8 mouse cellular contexts compared by ENCODE assay signal in the genomic region with DNA sequence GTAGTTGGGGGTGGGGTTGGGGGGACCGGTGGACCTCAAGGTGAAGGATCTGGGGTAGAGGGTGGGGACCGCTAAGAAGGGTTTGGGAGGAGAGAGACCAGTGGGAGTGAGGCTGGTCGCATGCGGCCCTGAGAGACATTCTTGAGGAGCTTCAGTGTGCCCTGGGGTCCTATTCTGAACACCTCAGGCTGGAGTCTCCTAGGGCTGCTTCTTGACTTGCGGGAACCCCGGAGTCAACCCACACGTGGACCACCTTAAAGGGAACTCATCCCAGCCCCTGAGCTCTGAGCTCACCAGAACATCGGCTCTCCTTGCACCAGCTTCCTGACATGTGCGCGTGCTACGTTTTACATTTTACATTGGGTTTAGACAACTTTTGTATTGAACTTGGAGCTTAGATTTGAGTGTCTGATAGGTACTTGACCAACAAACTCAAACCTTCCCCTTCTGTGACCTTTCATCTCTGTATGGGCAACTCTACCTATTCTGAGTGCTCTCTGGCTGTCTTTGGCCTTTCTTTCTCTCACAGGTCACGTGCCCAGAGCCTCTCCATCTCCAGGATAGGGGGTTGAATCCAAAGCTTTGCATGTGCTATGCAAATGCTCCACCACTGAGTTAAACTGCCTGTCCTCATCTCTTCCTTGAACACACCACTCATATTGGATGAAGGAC. TPM values are rescaled to one million over a fixed set of nuclear protein-coding genes. Genes with fewer than 3 reads are reported as not detected.
A peak's percentile ranks its signal among the peaks of the same experiment; 100 is the strongest.
DNase-seq lines count a peak whose midpoint lies in the region; ATAC-seq and TF ChIP-seq lines count a peak whose summit lies in the region.

No protein-coding gene starts in this region.

- peaks cover 5% of the 10 kb centered on the region; the same call in 1 of the 2 replicates for H3K4me1 ChIP-seq in kidney, postnatal 0 days (replicated peaks; ENCODE audit: insufficient read depth, low read length)
- H3K4me1 ChIP-seq in bone marrow, adult 2 months (ENCODE audit: control insufficient read depth, insufficient read depth, low read length) = no peaks in the 10 kb centered on the region; the same call in 1 of the 2 replicates
- H3K4me1 ChIP-seq in hindbrain, embryonic 13.5 days (replicated peaks) = peaks cover 22% of the 10 kb centered on the region
- peaks cover 20% of the 10 kb centered on the region for H3K4me1 ChIP-seq in midbrain, embryonic 15.5 days

- WGBS in kidney, postnatal 0 days = 29% methylated on average over 12 of the region's 12 CpGs
- 13% methylated on average over 12 of the region's 12 CpGs for WGBS in bone marrow, adult 2 months
- 45% methylated on average over 12 of the region's 12 CpGs for WGBS in hindbrain, embryonic 13.5 days
- WGBS in midbrain, embryonic 15.5 days = 34% methylated on average over 12 of the region's 12 CpGs

- peak overlapping the region; percentile 72 for H3K4me2 ChIP-seq in kidney, postnatal 0 days (ENCODE audit: low read length)
- peak overlapping the region; percentile 72 for H3K4me2 ChIP-seq in hindbrain, embryonic 13.5 days
- peak overlapping the region; percentile 66 for H3K4me2 ChIP-seq in midbrain, embryonic 15.5 days

- TF ChIP-seq POLR2A in bone marrow, adult 2 months (IDR thresholded peaks at IDR 0.05; ENCODE audit: borderline replicate concordance, control insufficient read depth, low read depth, low read length) = no peak

- H3K9me3 ChIP-seq in kidney, postnatal 0 days (replicated peaks; ENCODE audit: low read length) = no peaks in the 10 kb centered on the region
- H3K9me3 ChIP-seq in hindbrain, embryonic 13.5 days = no peaks in the 10 kb centered on the region
- H3K9me3 ChIP-seq in midbrain, embryonic 15.5 days = no peaks in the 10 kb centered on the region

- peak; percentile 70 for ATAC-seq in kidney, postnatal 0 days (replicated peaks; ENCODE audit: low FRiP score, low read depth)
- no peak for ATAC-seq in hindbrain, embryonic 13.5 days (ENCODE audit: low FRiP score)
- ATAC-seq in midbrain, embryonic 15.5 days (replicated peaks) = peak; percentile 85

- DNase-seq in kidney, postnatal 0 days (ENCODE audit: low spot score) = no peak
- no peak for DNase-seq in kidney, adult 11 months
- DNase-seq in Muller cell, postnatal 12 days (ENCODE audit: inconsistent ontology term) = no peak
- DNase-seq in cerebellum, adult 18-20 months = no peak
- DNase-seq in spleen, postnatal 14 days (ENCODE audit: low spot score in 2 of 2) = no peak

- H3K4me3 ChIP-seq in kidney, postnatal 0 days (replicated peaks; ENCODE audit: low read depth, low read length) = peak overlapping the region; percentile 63
- H3K4me3 ChIP-seq in bone marrow, adult 2 months (replicated peaks; ENCODE audit: control insufficient read depth, low read depth, low read length) = peak overlapping the region; percentile 100
- H3K4me3 ChIP-seq in hindbrain, embryonic 13.5 days = peak overlapping the region; percentile 66
- peak overlapping the region; percentile 90 for H3K4me3 ChIP-seq in midbrain, embryonic 15.5 days

- H3K36me3 ChIP-seq in kidney, postnatal 0 days (ENCODE audit: insufficient read depth, low read length) = peaks cover 5% of the 10 kb centered on the region
- H3K36me3 ChIP-seq in hindbrain, embryonic 13.5 days = peaks cover 10% of the 10 kb centered on the region
- peaks cover 7% of the 10 kb centered on the region for H3K36me3 ChIP-seq in midbrain, embryonic 15.5 days (replicated peaks)

- no peak for TF ChIP-seq CTCF in kidney, postnatal 0 days (IDR thresholded peaks at IDR 0.05; ENCODE audit: low read depth)
- no peak for TF ChIP-seq CTCF in bone marrow, adult 2 months (IDR thresholded peaks at IDR 0.05; ENCODE audit: control insufficient read depth, insufficient read depth, low read length)

- H3K27me3 ChIP-seq in kidney, postnatal 0 days (ENCODE audit: insufficient read depth, low read length) = no peaks in the 10 kb centered on the region
- no peaks in the 10 kb centered on the region for H3K27me3 ChIP-seq in hindbrain, embryonic 13.5 days
- no peaks in the 10 kb centered on the region for H3K27me3 ChIP-seq in midbrain, embryonic 15.5 days (replicated peaks)

- peak overlapping the region; percentile 72 for H3K9ac ChIP-seq in kidney, postnatal 0 days (ENCODE audit: low read depth, low read length)
- peak overlapping the region; percentile 74 for H3K9ac ChIP-seq in hindbrain, embryonic 13.5 days
- H3K9ac ChIP-seq in midbrain, embryonic 15.5 days = peak overlapping the region; percentile 72

- H3K27ac ChIP-seq in kidney, postnatal 0 days = peak overlapping the region; percentile 94
- no peak overlapping the region for H3K27ac ChIP-seq in bone marrow, adult 2 months (ENCODE audit: control insufficient read depth, insufficient read depth, low read depth, low read length, poor library complexity)
- peak overlapping the region; percentile 92 for H3K27ac ChIP-seq in hindbrain, embryonic 13.5 days
- peak overlapping the region; percentile 95 for H3K27ac ChIP-seq in midbrain, embryonic 15.5 days

RNA-seq across cellular contexts. Expression of gene Psmg4, which starts 0.7 kb away (rescaled TPM):
- 110 and 117 TPM in 2 replicates for polyA plus RNA-seq in kidney, postnatal 0 days (2015; fragmentation: Nextera tagmentation; extraction: Ambion mirVana)
- 12.9 and 30.1 TPM in 2 replicates for polyA plus RNA-seq in bone marrow, adult 2 months (2011; ENCODE audit: insufficient read depth, insufficient read length, low replicate concordance, missing spikeins)
- polyA plus RNA-seq in hindbrain, embryonic 13.5 days (2015; fragmentation: Nextera tagmentation; extraction: Ambion mirVana) = 87.0 and 94.4 TPM in 2 replicates
- 66.6 and 69.2 TPM in 2 replicates for polyA plus RNA-seq in midbrain, embryonic 15.5 days (2015; fragmentation: Nextera tagmentation; extraction: Ambion mirVana)

RNA-seq across cellular contexts. Expression of gene Tubb2b, which starts 33.2 kb away (rescaled TPM):
- polyA plus RNA-seq in kidney, postnatal 0 days (2015; fragmentation: Nextera tagmentation; extraction: Ambion mirVana) = 24.8 and 28.0 TPM in 2 replicates
- polyA plus RNA-seq in bone marrow, adult 2 months (2011; ENCODE audit: insufficient read depth, insufficient read length, low replicate concordance, missing spikeins) = 4.1 and 37.3 TPM in 2 replicates
- 795 and 852 TPM in 2 replicates for polyA plus RNA-seq in hindbrain, embryonic 13.5 days (2015; fragmentation: Nextera tagmentation; extraction: Ambion mirVana)
- polyA plus RNA-seq in midbrain, embryonic 15.5 days (2015; fragmentation: Nextera tagmentation; extraction: Ambion mirVana) = 1,126 and 1,130 TPM in 2 replicates

Comparison
In these comparisons a context has a peak if more than half of its experiments do, and no peak if none do; other contexts are left out.
1. RNA of gene Tubb2b, which starts 33.2 kb away (polyA plus RNA-seq): 1,126 to 1,130 TPM in midbrain, embryonic 15.5 days and 795 to 852 TPM in hindbrain, embryonic 13.5 days; 4.1 to 37.3 TPM in bone marrow, adult 2 months and 24.8 to 28.0 TPM in kidney, postnatal 0 days; every median in the first group is over 10 times any median in the second.
2. Peak in every context shown above with its lines, with median percentiles within 50 percentile points of each other: H3K4me2 ChIP-seq, H3K4me3 ChIP-seq and H3K9ac ChIP-seq.